Mouse (Mus musculus): Measurements from ENCODE around the gene Abca1. TPM values are rescaled to one million over a fixed set of nuclear protein-coding genes. Genes with fewer than 3 reads are reported as not detected.

Abca1 gene
- total RNA-seq, 2 experiments from 2014 or later = 15.9 to 19.5 TPM

- intact Hi-C loops (cut with DNase I) = no loop called here
- no peak for DNase-seq (ENCODE audit: low spot score in 2 of 2)
Measured at GRCm38 (mm10) chr4:53027811-53028210, 131.9 kb downstream of the Abca1 start.

DNA sequence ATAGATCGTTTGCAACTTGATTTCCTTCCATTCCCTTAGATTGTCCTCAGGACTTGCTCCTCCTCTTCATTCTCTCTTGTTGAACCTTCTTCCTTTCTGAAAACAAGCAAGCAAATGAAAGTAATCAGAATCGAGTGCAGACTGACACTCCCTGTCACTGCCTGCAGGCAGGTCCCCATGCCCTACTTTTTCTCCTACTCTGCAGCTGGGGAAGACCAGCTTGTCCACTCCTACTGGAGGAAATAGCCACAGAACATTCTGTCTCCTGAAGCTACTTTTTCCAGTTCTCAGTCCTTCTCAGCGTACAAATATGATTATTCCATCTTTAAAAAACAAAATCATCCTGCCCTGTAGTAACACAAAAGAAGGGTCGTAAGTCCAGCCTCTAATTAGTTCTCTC is 135.3 kb downstream of the Abca1 start:
- intact Hi-C loops (cut with DNase I) = no loop called here
- DNase-seq (ENCODE audit: low spot score in 2 of 2) = no peak

DNA sequence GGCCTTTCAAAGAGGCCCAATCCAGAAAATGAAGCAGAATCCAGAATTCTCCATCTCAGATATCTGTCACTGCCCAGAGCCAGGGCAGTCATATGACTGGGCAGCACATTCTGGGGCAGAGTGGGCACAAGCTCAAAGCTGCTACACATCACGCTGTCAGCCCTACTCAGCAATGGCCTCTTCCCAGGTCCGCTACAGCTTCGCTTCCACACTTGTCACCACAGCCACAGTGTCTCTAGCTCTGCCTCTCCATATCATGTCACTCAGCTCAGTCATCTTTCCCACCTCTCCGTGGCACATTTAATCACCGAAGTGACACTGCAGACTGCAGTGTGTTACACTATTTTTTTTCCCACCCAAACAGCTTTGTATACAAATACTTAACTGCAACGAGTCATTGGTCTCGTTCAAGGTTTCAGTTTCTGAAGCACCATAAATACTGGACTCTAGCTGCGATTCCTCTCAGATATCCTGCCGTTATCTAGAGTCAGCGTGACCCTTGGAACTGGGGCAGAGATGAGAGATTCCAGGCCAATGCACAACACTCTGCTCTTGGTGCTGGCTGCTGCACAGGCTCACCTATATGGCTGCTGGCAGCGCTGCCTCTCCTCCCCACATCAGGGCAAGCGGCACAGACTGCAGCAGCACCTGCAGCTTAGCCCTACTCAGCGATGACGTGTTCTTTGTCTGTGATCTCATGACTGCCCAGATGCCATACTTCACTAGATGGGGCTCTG is 136.3 kb downstream of the Abca1 start:
- intact Hi-C loops (cut with DNase I) = no loop called here
- DNase-seq (ENCODE audit: low spot score in 2 of 2) = no peak

GRCm38 (mm10) chr4:53018392-53018791 is 141.3 kb downstream of the Abca1 start:
- intact Hi-C loops (cut with DNase I) = no loop called here
- DNase-seq (ENCODE audit: low spot score in 2 of 2) = no peak

DNA sequence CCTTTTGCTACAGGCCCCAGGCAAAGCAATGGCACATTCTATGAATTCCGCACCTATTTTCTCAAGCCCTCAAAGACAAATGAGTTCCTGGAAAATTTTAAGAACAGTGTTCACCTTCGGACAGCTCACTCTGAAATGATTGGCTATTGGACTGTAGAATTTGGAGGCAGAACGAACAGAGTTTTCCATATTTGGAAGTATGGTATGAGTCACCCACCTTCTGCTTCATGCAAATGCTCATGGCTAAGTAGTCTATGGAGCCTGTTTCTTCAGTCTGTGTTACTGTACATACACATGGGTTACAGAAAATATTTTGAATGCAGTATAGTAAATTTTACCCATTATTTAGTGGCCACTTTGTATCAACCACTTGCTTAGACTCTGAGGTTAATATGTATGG is 144.7 kb downstream of the Abca1 start:
- intact Hi-C loops (cut with DNase I) = no loop called here
- DNase-seq (ENCODE audit: low spot score in 2 of 2) = no peak

DNA sequence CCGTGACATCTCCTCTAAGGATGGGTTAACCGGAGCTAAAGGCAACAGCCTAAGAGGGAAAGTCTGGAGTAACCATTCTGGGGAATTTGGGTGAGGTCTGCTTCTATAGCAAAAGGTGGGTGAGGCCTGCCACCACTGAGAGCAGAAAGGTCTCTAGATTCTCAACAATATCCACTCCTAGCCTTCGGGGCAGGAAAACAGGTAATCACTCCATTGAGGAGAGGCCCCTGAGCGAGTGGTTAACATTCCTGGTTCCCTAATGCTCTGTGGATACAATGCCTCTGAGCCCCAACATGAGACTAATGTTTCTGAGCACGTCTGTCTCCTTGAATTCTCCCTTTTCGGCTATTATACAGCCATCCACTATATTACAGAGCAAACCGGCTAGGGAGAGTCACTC is 145.3 kb downstream of the Abca1 start:
- DNase-seq (ENCODE audit: low spot score in 2 of 2) = no peak
- intact Hi-C loops (cut with DNase I) = no loop called here

- intact Hi-C loops (cut with DNase I) = no loop called here
- peak; percentile 93 to 94 for DNase-seq (ENCODE audit: low spot score in 2 of 2)
Measured at GRCm38 (mm10) chr4:53011732-53012361, 147.8 kb downstream of the Abca1 start, which contains the start of gene Nipsnap3b. Gene Nipsnap3b, plus strand, starts transcription at chr4:53011880.

- no peak for DNase-seq (ENCODE audit: low spot score in 2 of 2)
- intact Hi-C loops (cut with DNase I) = no loop called here
Measured at GRCm38 (mm10) chr4:53009871-53010270, 149.8 kb downstream of the Abca1 start.

- no peak for DNase-seq (ENCODE audit: low spot score in 2 of 2)
- intact Hi-C loops (cut with DNase I) = no loop called here
Measured at GRCm38 (mm10) chr4:53009183-53009582, 150.5 kb downstream of the Abca1 start.

DNA sequence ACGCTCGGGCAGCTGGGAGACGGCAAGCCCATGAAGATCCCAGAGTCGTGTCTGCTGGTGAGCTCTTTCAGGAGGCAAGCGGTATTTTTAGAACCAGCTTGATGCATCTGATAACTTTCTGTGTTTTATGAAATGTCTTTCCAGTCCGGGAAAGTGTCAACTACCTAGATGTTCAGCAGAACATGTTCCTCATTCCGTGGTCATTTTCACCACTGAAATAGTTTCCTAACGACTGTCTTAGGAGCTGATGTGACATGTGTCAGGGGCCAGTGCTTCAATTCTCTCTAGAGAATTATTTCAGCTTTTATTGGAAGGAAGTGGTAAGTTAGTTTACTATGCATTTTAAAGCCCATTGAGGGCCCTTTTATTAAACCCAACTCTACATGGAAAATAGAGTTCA is 159.5 kb downstream of the Abca1 start:
- intact Hi-C loops (cut with DNase I) = no loop called here
- DNase-seq (ENCODE audit: low spot score in 2 of 2) = no peak

GRCm38 (mm10) chr4:52999449-52999848 is 160.2 kb downstream of the Abca1 start:
- DNase-seq (ENCODE audit: low spot score in 2 of 2) = no peak
- intact Hi-C loops (cut with DNase I) = no loop called here

DNA sequence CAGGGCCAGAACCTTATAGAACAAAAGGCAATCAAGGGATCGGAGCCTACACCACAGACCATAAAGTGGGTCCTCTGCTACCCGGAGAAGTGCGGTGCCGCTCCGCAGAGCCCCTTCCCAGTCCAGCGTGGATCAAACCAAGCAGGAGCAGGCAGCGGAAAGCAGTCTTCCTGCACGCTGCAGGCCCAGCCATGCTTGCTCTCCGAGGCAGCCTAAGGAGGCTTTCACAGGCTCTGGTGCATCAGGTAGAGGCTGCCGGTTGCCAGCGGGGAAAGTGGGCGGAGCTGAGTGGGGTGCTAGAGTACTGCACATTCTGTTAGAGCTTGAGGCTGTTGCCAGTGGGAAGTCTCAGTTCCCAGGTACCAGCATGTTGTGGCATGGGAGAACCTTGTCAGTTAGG is 170.4 kb downstream of the Abca1 start, which contains the start of gene Nipsnap3a:
TSS of gene Nipsnap3a (plus strand) at position 25 of the 400 bp plus-strand sequence.
- intact Hi-C loops (cut with DNase I) = no loop called here
- DNase-seq (ENCODE audit: low spot score in 2 of 2) = no peak

- no peak for DNase-seq (ENCODE audit: low spot score in 2 of 2)
- intact Hi-C loops (cut with DNase I) = no loop called here
Measured at GRCm38 (mm10) chr4:52986266-52986665, 173.4 kb downstream of the Abca1 start.

DNA sequence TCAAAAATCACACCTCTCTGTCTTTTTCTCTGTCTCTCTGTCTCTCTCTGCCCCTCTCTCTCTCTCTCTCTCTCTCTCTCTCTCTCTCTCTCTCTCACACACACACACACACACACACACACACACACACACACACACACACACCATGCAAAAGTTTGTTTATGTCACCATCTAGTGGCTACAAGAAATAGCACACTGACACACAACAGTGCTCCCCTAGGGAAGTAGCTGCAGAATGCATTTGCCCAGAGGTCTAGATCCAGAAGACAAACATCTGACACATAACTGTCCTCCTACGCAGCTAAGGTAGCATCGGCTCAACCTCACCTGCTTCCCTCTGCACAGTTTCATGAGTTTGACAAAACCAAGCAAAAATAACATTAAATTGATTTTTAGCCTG is 174.5 kb downstream of the Abca1 start:
- DNase-seq (ENCODE audit: low spot score in 2 of 2) = peak in 1 of 2 experiments; percentile 10
- intact Hi-C loops (cut with DNase I) = no loop called here

Other genes with a start within 250 kb of the Abca1 start
- gene Olfr272, start 240.7 kb downstream of the Abca1 start, total RNA-seq (2021) = not detected
- not detected for gene Olfr270, start 195.3 kb downstream of the Abca1 start, total RNA-seq (2021)
- not detected for gene Nipsnap3a, start 170.6 kb downstream of the Abca1 start, total RNA-seq (2021)
- gene Nipsnap3b, start 148.0 kb downstream of the Abca1 start, total RNA-seq (2021) = 10 to 100 TPM; 12.1 to 14.1 TPM

Data from left cerebral cortex, postnatal 36 days (tissue).